Mouse (Mus musculus) liver, postnatal 0 days (tissue): ENCODE data around the gene Itfg2.

Experiments
- CTCF ChIP-seq: sonication (generic); IDR thresholded peaks from 2 replicates; pipeline ENCODE4 v1.5.1; 2016; ENCODE audit warnings: antibody characterized with exemption, low read depth
- EP300 ChIP-seq: IDR thresholded peaks from 2 replicates; pipeline ENCODE4 v1.6.1; 2016; ENCODE audit warnings: antibody characterized with exemption, low read depth, mild to moderate bottlenecking

DNA sequence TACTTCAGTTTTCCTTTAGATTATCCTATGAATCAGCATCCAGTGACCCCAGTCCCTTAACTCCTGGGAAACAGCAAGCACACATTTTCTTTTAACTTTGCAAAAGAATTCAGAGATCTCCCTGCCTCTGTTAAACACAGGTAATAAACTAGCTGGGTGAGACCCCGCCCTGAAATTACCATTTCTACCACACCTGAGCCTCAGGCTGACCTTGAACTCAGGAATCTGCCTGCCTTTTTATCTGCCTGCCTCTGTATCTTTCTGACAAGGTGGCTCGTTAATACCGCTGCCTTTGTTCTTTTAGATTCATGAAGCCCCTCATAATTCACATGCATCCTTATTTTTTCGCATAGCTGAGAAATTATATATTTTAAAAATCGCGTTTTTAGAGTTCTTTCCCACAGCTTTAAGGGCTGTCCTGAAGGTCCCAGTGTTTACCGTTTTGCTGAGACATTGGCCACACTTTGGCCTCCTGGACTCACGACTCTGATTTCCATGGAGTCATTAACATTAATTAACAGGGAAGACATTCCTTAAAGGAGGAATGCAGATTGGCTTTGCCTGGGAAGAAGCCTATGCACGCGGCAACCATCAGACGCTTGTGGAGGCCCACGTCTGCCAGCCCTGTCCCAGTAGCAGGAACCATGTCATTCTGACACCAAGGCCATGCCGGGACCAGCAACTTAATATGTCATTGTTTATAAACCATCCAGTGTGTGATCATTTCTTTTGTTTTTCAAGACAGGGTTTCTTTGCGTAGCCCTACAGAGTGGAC, 36.2 kb upstream of the Itfg2 start:
- TF ChIP-seq CTCF, result no peak
- no peak for TF ChIP-seq EP300
